In the genomic region with DNA sequence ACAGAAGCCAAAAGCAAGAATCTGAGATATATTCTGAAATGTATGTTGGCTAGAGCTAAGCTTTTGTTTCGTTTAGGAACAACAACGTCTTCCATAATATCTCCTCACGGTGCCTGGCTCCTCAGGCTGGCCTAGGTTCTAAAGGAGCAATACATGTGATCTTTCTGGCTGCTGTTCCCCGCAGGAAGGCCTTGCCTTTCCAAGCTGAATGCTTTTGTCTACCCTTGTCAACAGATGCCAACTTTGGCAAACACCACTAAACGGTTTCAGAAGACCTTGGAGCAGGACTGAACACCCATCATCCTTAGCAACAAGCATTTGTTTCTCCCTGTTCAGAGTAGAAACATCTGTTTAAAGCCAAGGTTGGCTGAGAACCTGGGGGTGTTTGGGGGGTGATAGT, we compare ENCODE assay signal across 19 mouse cellular contexts.
DNase-seq lines count a peak whose midpoint lies in the region; ATAC-seq and TF ChIP-seq lines count a peak whose summit lies in the region.
"Had no signal": no experiment of that assay in that cellular context is flagged by ENCODE, and none has a peak within 500 bp of the region (broad histone marks: within the 10 kb centered on the region; RNA-seq: fewer than 3 reads in every experiment).

No protein-coding gene starts in this region.

- ATAC-seq in forebrain, postnatal 0 days: peak; percentile 54
- no peak for ATAC-seq in forebrain, embryonic 15.5 days (replicated peaks)
- ATAC-seq: CD4-positive, CD25-positive, alpha-beta regulatory T cell, adult 4 months; Patski had no signal

- H3K4me3 ChIP-seq in forebrain, postnatal 0 days (ENCODE audit: low read depth, low read length): no peak overlapping the region
- no peak overlapping the region for H3K4me3 ChIP-seq in forebrain, embryonic 15.5 days
- H3K4me3 ChIP-seq: forebrain, embryonic 10.5 days; gastrocnemius, adult 2 months; hindbrain, embryonic 12.5 days; limb, embryonic 13.5 days; liver, embryonic 15.5 days had no signal

- H3K9me3 ChIP-seq in forebrain, postnatal 0 days (ENCODE audit: low read length): no peaks in the 10 kb centered on the region
- no peaks in the 10 kb centered on the region for H3K9me3 ChIP-seq in forebrain, embryonic 15.5 days
- H3K9me3 ChIP-seq: hindbrain, embryonic 12.5 days; limb, embryonic 13.5 days; liver, embryonic 15.5 days had no signal

- no peaks in the 10 kb centered on the region for H3K36me3 ChIP-seq in forebrain, postnatal 0 days (ENCODE audit: insufficient read depth)
- H3K36me3 ChIP-seq in forebrain, embryonic 15.5 days: no peaks in the 10 kb centered on the region
- H3K36me3 ChIP-seq: forebrain, embryonic 10.5 days; hindbrain, embryonic 12.5 days; limb, embryonic 13.5 days; liver, embryonic 15.5 days had no signal

- no peak overlapping the region for H3K9ac ChIP-seq in forebrain, postnatal 0 days
- H3K9ac ChIP-seq in forebrain, embryonic 15.5 days (replicated peaks): no peak overlapping the region
- H3K9ac ChIP-seq: hindbrain, embryonic 12.5 days; limb, embryonic 13.5 days; liver, embryonic 15.5 days had no signal

- DNase-seq in adrenal gland, adult 2 months: peak; percentile 40
- DNase-seq in adrenal gland, postnatal 4 days (ENCODE audit: low spot score in 2 of 2): no peak
- peak; percentile 29 for DNase-seq in forebrain, postnatal 0 days
- peak; percentile 23 to 37 for DNase-seq in layer of hippocampus, adult 8-10 months (ENCODE audit: low spot score in 2 of 2)
- no peak for DNase-seq in layer of hippocampus, postnatal 10 days (ENCODE audit: low spot score in 2 of 2)
- DNase-seq in adrenal gland, postnatal 10 days: peak; percentile 40
- no peak for DNase-seq in embryo, embryonic 10.5 days (ENCODE audit: low spot score)
- DNase-seq: gastrocnemius, adult 2 months; kidney, adult 9 months; kidney, postnatal 4 days; lung, postnatal 4 days had no signal

- H3K4me1 ChIP-seq in forebrain, postnatal 0 days (ENCODE audit: insufficient read depth): no peaks in the 10 kb centered on the region
- H3K4me1 ChIP-seq in forebrain, embryonic 15.5 days: no peaks in the 10 kb centered on the region

- H3K4me2 ChIP-seq in forebrain, postnatal 0 days (ENCODE audit: low read depth): no peak overlapping the region
- H3K4me2 ChIP-seq in forebrain, embryonic 15.5 days (replicated peaks): no peak overlapping the region
- H3K4me2 ChIP-seq: heart, embryonic 11.5 days; hindbrain, embryonic 12.5 days; limb, embryonic 13.5 days; liver, embryonic 15.5 days had no signal

- no peak for TF ChIP-seq CTCF in forebrain, postnatal 0 days (IDR thresholded peaks at IDR 0.05; ENCODE audit: low read depth)

- 51% methylated on average over 5 of the region's 5 CpGs for WGBS in forebrain, postnatal 0 days
- 66% methylated on average over 5 of the region's 5 CpGs for WGBS in forebrain, embryonic 15.5 days

- no peaks in the 10 kb centered on the region for H3K27me3 ChIP-seq in forebrain, postnatal 0 days (ENCODE audit: insufficient read depth, low read length)
- no peaks in the 10 kb centered on the region for H3K27me3 ChIP-seq in forebrain, embryonic 15.5 days
- H3K27me3 ChIP-seq: hindbrain, embryonic 12.5 days; limb, embryonic 13.5 days; liver, embryonic 15.5 days; Patski had no signal

- no peak overlapping the region for H3K27ac ChIP-seq in forebrain, postnatal 0 days (ENCODE audit: low read depth, low read length)
- H3K27ac ChIP-seq in forebrain, embryonic 15.5 days (replicated peaks): no peak overlapping the region
- H3K27ac ChIP-seq: forebrain, embryonic 10.5 days; gastrocnemius, adult 2 months; hindbrain, embryonic 12.5 days; limb, embryonic 13.5 days; liver, embryonic 15.5 days had no signal

Comparison
In these comparisons a context has a peak if more than half of its experiments do, and no peak if none do; other contexts are left out.
1. DNase-seq: peak in adrenal gland, adult 2 months (single experiment), forebrain, postnatal 0 days (single experiment), layer of hippocampus, adult 8-10 months (2 of 2) and adrenal gland, postnatal 10 days (single experiment); none in adrenal gland, postnatal 4 days (0 of 2), layer of hippocampus, postnatal 10 days (0 of 2) and embryo, embryonic 10.5 days (single experiment).